Mouse (Mus musculus): ENCODE measurements at regions not wholly inside any gene's neighbourhood (a gene's known extent, or its start where the extent isn't known, plus 50 kb on each side); places are given as distances from the start of the nearest gene placed in this dataset.

DNA sequence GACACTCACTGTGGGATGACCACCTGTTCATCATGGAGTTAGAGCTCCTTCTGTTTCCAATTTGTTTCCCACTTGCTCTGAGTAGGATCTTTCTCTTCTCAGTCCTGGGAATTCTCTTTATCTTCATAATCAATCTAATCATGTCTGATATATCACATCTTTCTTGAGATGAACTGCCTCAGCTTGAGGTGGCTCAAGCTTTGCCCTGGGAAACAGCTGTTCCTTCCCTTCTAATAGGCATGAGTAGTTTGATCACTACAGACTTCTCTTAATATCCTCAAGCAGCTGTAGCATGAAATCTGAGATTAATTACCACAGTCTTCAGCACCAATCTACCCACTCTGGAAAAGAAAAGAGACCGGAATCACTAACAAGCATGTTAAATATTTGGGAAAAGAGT lies 270.8 kb upstream of the Tmem47 start:
- no peak for DNase-seq (ENCODE audit: extremely low spot score in 1 of 2, low spot score in 2 of 2)
- TF ChIP-seq CTCF (IDR thresholded peaks at IDR 0.05), result no peak
- intact Hi-C loops (cut with DNase I), result loop anchor here (5.0 kb wide), 1 partner anchor 273 kb away; the partner anchor contains the start of gene Tmem47
- Histone ChIP-seq H3K27ac (no peak overlapping the region), H3K4me3 (no peak overlapping the region)

DNA sequence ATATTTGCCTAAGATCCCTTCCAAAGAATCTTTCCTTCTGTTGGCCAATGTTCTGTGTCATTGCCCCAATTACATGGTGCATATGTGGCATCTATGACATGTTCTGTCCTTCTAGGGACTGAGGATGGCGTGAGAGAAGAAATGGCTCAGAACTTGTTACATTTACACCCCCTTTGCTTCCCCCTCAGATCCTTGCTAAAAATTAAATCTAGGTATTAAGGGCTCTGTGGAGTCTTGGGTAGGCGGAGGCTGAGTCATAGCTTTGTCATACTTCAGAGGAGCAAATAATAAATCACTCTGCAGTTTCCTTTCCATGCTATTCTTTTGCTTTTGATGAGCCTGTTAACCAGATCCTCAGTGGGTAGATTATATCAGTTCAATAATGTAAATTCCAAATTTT lies 270.2 kb upstream of the Tmem47 start:
- DNase-seq (ENCODE audit: extremely low spot score in 1 of 2, low spot score in 2 of 2), result peak in 1 of 2 experiments; percentile 11
- no peak for TF ChIP-seq CTCF (IDR thresholded peaks at IDR 0.05)

More for the DNA sequence above, 270.2 kb upstream of the Tmem47 start:
- intact Hi-C loops (cut with DNase I), result loop anchor here (5.0 kb wide), 1 partner anchor 272 kb away; the partner anchor contains the start of gene Tmem47
- Histone ChIP-seq H3K27ac (no peak overlapping the region), H3K4me3 (no peak overlapping the region)
